In genomic region chr9:76291384-76291783, GRCm38 (mm10) we compare ENCODE assay signal across 31 mouse cellular contexts. TPM values are rescaled to one million over a fixed set of nuclear protein-coding genes. Genes with fewer than 3 reads are reported as not detected.
DNase-seq lines count a peak whose midpoint lies in the region; ATAC-seq and TF ChIP-seq lines count a peak whose summit lies in the region.
"Had no signal": no experiment of that assay in that cellular context is flagged by ENCODE, and none has a peak within 500 bp of the region (broad histone marks: within the 10 kb centered on the region; RNA-seq: fewer than 3 reads in every experiment).

No protein-coding gene starts in this region.

- ATAC-seq in lung, embryonic 14.5 days (ENCODE audit: insufficient read depth), result no peak
- ATAC-seq in CD4-positive, CD25-positive, alpha-beta regulatory T cell, adult 4 months, result no peak
- ATAC-seq: forebrain, embryonic 14.5 days; forebrain, postnatal 0 days had no signal

- peak; percentile 73 for DNase-seq in heart, adult 11 months
- no peak for DNase-seq in heart, postnatal 25 days (ENCODE audit: low spot score)
- DNase-seq in lung, embryonic 14.5 days, result no peak
- no peak for DNase-seq in lung, postnatal 36 days
- DNase-seq in ES-CJ7 (ENCODE audit: low read depth, low spot score), result peak; percentile 44
- peak; percentile 50 for DNase-seq in ZHBTc4 (ENCODE audit: low read depth, low spot score)
- no peak for DNase-seq in layer of hippocampus, postnatal 14 days (ENCODE audit: low spot score in 2 of 2)
- DNase-seq: adrenal gland, postnatal 14 days; cerebellum, adult 11 months; cerebellum, adult 2 months; cerebellum, adult 9-11 months; cerebellum, postnatal 25 days; forebrain, postnatal 0 days; gastrocnemius, adult 2 months; gastrocnemius, postnatal 25 days; heart, adult 2 months; heart, postnatal 14 days had no signal

- no peaks in the 10 kb centered on the region for H3K4me1 ChIP-seq in lung, embryonic 14.5 days (ENCODE audit: insufficient read depth)
- H3K4me1 ChIP-seq: embryonic facial prominence, embryonic 12.5 days; embryonic facial prominence, embryonic 15.5 days; heart, embryonic 10.5 days; heart, embryonic 13.5 days; hindbrain, embryonic 12.5 days; hindbrain, embryonic 15.5 days had no signal

- no peaks in the 10 kb centered on the region for H3K36me3 ChIP-seq in lung, embryonic 14.5 days (ENCODE audit: insufficient read depth)
- H3K36me3 ChIP-seq: embryonic facial prominence, embryonic 12.5 days; embryonic facial prominence, embryonic 15.5 days; heart, embryonic 10.5 days; heart, embryonic 13.5 days; hindbrain, embryonic 12.5 days; hindbrain, embryonic 15.5 days had no signal

- TF ChIP-seq CTCF in lung, embryonic 14.5 days (IDR thresholded peaks at IDR 0.05; ENCODE audit: low read depth), result 0 out of 2 replicates have a peak, but pooled peaks have one; percentile 5

- 72% methylated on average over 5 of the region's 5 CpGs for WGBS in lung, embryonic 14.5 days

- no peaks in the 10 kb centered on the region for H3K27me3 ChIP-seq in lung, embryonic 14.5 days (ENCODE audit: insufficient read depth, low read length)
- H3K27me3 ChIP-seq: CH12.LX; embryonic facial prominence, embryonic 12.5 days; embryonic facial prominence, embryonic 15.5 days; heart, embryonic 13.5 days; hindbrain, embryonic 12.5 days; hindbrain, embryonic 15.5 days had no signal

- no peaks in the 10 kb centered on the region for H3K9me3 ChIP-seq in lung, embryonic 14.5 days (ENCODE audit: low read depth, low read length)
- H3K9me3 ChIP-seq: embryonic facial prominence, embryonic 12.5 days; embryonic facial prominence, embryonic 15.5 days; heart, embryonic 10.5 days; heart, embryonic 13.5 days; hindbrain, embryonic 12.5 days; hindbrain, embryonic 15.5 days had no signal

- H3K4me3 ChIP-seq in lung, embryonic 14.5 days (ENCODE audit: low read depth, low read length), result no peak overlapping the region
- H3K4me3 ChIP-seq: embryonic facial prominence, embryonic 12.5 days; embryonic facial prominence, embryonic 15.5 days; gastrocnemius, adult 2 months; heart, adult 2 months; heart, embryonic 10.5 days; heart, embryonic 13.5 days; hindbrain, embryonic 12.5 days; hindbrain, embryonic 15.5 days had no signal

- H3K9ac ChIP-seq in lung, embryonic 14.5 days, result no peak overlapping the region
- H3K9ac ChIP-seq: embryonic facial prominence, embryonic 12.5 days; embryonic facial prominence, embryonic 15.5 days; forebrain, postnatal 0 days; heart, embryonic 13.5 days; hindbrain, embryonic 12.5 days; hindbrain, embryonic 15.5 days had no signal

- intact Hi-C loops in heart, postnatal 25 days (cut with DNase I), result no loop called here

- no peak overlapping the region for H3K27ac ChIP-seq in lung, embryonic 14.5 days (ENCODE audit: low read depth)
- H3K27ac ChIP-seq: embryonic facial prominence, embryonic 12.5 days; embryonic facial prominence, embryonic 15.5 days; gastrocnemius, adult 2 months; heart, adult 2 months; heart, embryonic 10.5 days; heart, embryonic 13.5 days; hindbrain, embryonic 12.5 days; hindbrain, embryonic 15.5 days had no signal

- H3K4me2 ChIP-seq in lung, embryonic 14.5 days, result no peak overlapping the region
- H3K4me2 ChIP-seq: embryonic facial prominence, embryonic 12.5 days; embryonic facial prominence, embryonic 15.5 days; heart, embryonic 13.5 days; hindbrain, embryonic 12.5 days; hindbrain, embryonic 15.5 days had no signal

RNA-seq across cellular contexts. Expression of gene Hcrtr2, which starts 32.3 kb away (rescaled TPM):
- total RNA-seq in heart, postnatal 25 days (2021), result not detected
- polyA plus RNA-seq in lung, embryonic 14.5 days (2014; fragmentation: Nextera tagmentation; extraction: Ambion mirVana), result 0.37 and 0.38 TPM in 2 replicates
- not detected for polyA plus RNA-seq in CD4-positive, CD25-positive, alpha-beta regulatory T cell, adult 4 months (2017; shearing (Covaris generic))
- 1 to 10 TPM; 3.8 to 4.5 TPM for total RNA-seq in layer of hippocampus, postnatal 14 days (2021)
- total RNA-seq: CH12.LX; common myeloid progenitor, adult 5-6 weeks; gastrocnemius, adult 2 months; gastrocnemius, postnatal 25 days; heart, adult 2 months; heart, postnatal 14 days; hematopoietic stem cell, adult 5-6 weeks; MEL had no signal
- polyA plus RNA-seq: gonadal fat pad, adult 2 months; heart, adult 2 months; heart, embryonic 16.5 days had no signal

Comparison
In these comparisons a context has a peak if more than half of its experiments do, and no peak if none do; other contexts are left out.
1. DNase-seq: peak in heart, adult 11 months (single experiment), ES-CJ7 (single experiment) and ZHBTc4 (single experiment); none in heart, postnatal 25 days (single experiment), lung, embryonic 14.5 days (single experiment), lung, postnatal 36 days (single experiment) and layer of hippocampus, postnatal 14 days (0 of 2).
2. RNA of gene Hcrtr2, which starts 32.3 kb away (total RNA-seq): 3.8 to 4.5 TPM in layer of hippocampus, postnatal 14 days; not detected in heart, postnatal 25 days; every median in the first group is over 4 times any median in the second.